Mouse (Mus musculus) cortical plate, adult 2 months (tissue): ENCODE measurements around the gene Slc38a3.

Experiments
- CTCF ChIP-seq: fragments of 200-500 bp; IDR thresholded peaks from 2 replicates; pipeline ENCODE4 v1.5.1; 2011; ENCODE audit warnings: mild to moderate bottlenecking, control low read depth, low read length; ENCODE audit not compliant: insufficient read depth; ENCODE audit errors: extremely low read depth
- POLR2A ChIP-seq: fragments of 200-500 bp; IDR thresholded peaks from 2 replicates; pipeline ENCODE4 v1.6.1; 2011; ENCODE audit warnings: mild to moderate bottlenecking, low read length, control low read depth; ENCODE audit not compliant: insufficient read depth; ENCODE audit errors: extremely low read depth

- no peak for TF ChIP-seq POLR2A
- TF ChIP-seq CTCF, result no peak
Observed at GRCm38 (mm10) chr9:107607653-107608245, 61.6 kb downstream of the Slc38a3 start.
